Mouse (Mus musculus) spleen, postnatal 36 days (tissue): ENCODE measurements at regions not wholly inside any gene's neighbourhood (a gene's known extent, or its start where the extent isn't known, plus 50 kb on each side); places are given as distances from the start of the nearest gene placed in this dataset.

Experiments
- DNase-seq, 2 experiments: peaks; one replicate each; pipeline ENCODE4 v3.0.0; 2022; ENCODE audit warnings: low spot score in 2 of 2, mixed read lengths in 1 of 2

GRCm38 (mm10) chr9:117870616-117871015 is 169.7 kb upstream of the Azi2 start:
- DNase-seq: no peak

DNA sequence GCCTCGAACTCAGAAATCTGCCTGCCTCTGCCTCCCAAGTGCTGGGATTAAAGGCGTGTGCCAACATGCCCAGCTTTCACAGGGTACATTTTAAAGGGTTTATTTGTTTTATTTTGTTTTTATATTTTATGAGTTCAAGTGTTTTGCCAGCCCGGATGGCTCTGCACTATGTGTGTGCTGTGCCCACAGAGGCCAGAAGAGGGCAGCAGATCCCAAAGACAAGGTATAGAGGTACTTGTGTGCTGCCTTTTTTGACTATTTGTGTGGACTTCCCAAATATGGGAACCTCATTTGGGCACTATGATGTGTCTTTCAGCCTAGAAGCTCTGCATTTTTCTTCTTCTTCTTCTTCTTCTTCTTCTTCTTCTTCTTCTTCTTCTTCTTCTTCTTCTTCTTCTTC is 176.4 kb upstream of the Azi2 start:
- DNase-seq: no peak

DNA sequence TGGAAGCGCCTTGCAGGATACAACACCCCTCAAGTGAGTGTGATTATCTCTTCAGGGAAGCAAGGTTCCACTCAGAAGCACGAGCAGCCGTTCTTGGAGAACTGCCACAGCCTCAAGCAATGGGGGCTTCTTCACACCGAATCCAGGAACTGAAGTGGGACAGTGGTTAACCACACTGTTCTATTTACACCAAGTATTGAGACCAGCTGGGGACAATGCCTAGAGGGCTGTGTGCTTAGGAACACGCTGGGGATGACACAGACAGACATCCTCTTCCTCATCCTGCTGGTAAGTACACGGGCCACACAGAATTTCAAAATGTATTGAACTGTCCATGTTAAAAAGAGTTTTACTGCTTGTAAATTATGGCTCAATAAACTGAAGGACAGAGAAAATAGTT is 177.0 kb upstream of the Azi2 start:
- no peak for DNase-seq

GRCm38 (mm10) chr9:117859580-117860045 is 180.7 kb upstream of the Azi2 start:
- DNase-seq: no peak

GRCm38 (mm10) chr9:117843531-117843930 is 196.8 kb upstream of the Azi2 start:
- DNase-seq: no peak

- no peak for DNase-seq
Measured at GRCm38 (mm10) chr9:117836696-117837380, 203.5 kb upstream of the Azi2 start.

DNA sequence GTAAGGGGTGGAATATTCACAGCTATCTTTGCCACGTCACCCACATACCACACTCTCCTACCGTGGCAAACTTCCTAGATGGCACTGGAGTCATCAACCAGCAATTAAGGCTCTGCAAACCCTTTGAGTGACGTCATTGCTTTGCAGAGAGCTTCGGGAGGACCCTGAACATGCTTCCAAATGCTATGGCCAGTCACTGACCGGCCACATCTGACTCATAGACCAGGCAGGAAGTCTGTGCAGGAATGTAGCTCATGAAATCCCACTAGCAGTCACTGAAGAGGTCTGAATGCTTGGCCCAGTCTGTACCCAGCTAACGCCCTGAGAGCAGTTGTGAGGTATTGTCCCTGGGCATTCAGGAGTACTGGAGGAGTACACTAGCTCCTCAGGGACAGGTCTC is 203.9 kb upstream of the Rbms3 start:
- DNase-seq: no peak

DNA sequence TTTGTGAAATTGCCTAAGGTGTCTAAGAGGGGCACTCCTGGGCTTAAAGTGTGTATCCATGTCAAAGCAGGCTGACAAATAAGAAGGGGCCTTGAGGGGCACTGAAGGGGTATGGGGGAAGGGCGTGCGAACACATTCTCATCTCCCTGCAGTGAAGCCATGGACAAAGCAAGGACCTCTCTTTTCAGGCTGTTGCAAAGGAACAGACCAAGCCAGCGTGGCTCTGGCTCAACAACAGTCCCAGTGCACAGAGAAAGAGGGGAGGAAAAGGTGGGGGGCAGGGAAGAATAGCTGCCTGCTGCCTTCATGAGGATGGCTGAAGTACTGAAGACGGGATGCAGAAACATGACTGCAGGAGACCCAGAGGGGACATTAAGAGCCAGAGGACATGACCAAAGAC is 184.9 kb upstream of the Rbms3 start:
- DNase-seq: no peak

DNA sequence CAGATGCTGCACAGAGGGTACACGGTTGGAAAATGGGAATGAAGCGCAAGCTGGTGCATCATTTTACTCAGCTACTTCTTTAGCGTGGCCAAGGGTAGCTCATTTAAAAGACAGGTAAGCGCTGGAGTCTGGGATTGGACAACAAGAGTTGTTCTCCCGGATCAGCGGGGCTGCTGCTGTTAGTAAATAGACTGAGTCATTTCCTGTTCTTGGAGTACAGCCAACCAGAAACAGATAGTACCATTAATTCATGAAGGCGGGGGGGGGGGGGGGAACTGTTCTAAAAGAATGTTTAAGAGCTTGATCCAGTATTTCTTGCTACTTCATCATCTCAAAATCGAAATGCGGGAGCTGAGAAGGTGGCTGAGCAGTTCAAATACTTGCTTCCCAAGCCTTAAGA is 183.5 kb upstream of the Rbms3 start:
- no peak for DNase-seq

DNA sequence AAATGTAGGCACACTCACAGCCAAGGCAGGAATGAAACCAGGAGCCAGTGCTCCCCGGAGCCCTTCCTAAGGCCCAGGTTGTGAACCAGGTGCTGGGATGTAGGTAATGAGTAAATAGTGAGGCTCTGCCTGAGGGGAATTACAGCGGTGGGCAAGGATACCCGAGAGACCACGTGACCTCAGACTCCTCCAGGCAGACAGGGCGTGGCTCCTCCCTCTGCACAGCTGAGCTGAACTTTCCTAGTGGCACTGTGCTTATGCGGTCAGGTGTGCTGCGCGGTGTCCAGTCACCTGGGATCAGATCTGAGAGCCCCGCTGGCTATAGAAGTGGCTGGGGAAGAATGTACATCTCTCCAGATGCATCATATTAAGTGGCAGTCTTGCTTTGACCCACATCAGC is 176.1 kb upstream of the Rbms3 start:
- DNase-seq: no peak

DNA sequence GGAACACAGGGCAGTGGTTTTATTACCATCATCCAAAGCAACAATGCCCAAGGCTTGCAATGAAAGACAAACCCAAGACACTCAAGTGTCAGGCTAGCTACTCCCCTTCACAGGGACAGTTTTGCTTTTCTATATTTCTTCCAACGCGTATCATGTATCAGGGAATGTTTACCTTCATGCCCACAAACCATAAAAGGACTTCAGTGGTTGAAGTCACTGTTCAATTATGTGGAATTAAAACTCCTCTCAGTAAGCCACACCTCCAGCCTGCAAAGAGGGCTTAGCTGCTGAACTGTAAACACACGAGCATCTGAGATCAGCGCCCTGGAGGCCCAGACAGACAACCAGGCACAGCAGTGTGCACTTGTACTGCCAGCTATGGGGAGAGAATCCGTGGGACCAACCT is 154.5 kb upstream of the Rbms3 start:
- no peak for DNase-seq

- DNase-seq: no peak
Measured at GRCm38 (mm10) chr9:117754651-117755050, 124.9 kb upstream of the Rbms3 start.

DNA sequence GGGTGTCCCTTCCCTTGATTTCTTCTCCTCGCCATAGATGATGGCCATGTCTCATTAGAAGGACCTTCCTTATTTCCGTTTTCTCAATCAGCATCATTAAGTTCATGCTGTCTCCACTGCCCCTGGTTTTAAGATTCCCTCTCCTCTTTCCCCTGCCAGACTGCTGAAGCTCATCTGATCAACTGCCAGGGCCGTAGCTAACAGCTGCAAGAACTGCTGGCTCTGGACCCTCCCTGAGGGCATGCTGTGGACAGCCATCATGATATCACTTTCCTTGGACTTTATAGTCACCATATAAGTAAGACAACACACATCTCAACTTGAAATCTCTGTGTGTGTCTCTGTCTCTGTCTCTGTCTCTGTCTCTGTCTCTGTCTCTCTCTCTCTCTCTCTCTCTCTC is 123.8 kb upstream of the Rbms3 start:
- no peak for DNase-seq

GRCm38 (mm10) chr9:117744906-117745305 is 115.2 kb upstream of the Rbms3 start:
- no peak for DNase-seq

GRCm38 (mm10) chr9:117729366-117729765 is 99.7 kb upstream of the Rbms3 start:
- DNase-seq: no peak

DNA sequence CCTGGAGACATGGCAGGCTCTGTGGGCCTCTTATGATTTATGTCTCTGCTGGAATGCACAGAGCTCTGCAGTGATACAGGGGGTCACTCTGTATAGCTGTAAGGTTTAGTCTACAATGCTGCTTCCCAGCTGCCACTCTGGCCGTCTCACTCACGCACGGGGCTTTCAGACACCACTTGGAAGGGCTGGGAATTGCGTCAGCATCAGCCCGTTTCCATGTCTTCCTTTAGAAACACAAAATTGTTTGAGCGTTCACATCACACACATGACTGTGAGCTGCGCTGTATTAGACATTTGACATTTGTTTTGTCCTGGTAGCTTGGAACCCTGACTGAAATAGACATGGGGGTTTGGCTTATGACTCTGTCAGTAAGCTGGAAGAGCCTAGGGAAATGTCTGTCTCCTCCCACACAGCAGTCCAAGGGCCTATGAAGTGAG is 90.5 kb upstream of the Rbms3 start:
- no peak for DNase-seq

- no peak for DNase-seq
Measured at GRCm38 (mm10) chr9:117717346-117717745, 87.6 kb upstream of the Rbms3 start.

GRCm38 (mm10) chr9:117716476-117716875 is 86.8 kb upstream of the Rbms3 start:
- DNase-seq: no peak

DNA sequence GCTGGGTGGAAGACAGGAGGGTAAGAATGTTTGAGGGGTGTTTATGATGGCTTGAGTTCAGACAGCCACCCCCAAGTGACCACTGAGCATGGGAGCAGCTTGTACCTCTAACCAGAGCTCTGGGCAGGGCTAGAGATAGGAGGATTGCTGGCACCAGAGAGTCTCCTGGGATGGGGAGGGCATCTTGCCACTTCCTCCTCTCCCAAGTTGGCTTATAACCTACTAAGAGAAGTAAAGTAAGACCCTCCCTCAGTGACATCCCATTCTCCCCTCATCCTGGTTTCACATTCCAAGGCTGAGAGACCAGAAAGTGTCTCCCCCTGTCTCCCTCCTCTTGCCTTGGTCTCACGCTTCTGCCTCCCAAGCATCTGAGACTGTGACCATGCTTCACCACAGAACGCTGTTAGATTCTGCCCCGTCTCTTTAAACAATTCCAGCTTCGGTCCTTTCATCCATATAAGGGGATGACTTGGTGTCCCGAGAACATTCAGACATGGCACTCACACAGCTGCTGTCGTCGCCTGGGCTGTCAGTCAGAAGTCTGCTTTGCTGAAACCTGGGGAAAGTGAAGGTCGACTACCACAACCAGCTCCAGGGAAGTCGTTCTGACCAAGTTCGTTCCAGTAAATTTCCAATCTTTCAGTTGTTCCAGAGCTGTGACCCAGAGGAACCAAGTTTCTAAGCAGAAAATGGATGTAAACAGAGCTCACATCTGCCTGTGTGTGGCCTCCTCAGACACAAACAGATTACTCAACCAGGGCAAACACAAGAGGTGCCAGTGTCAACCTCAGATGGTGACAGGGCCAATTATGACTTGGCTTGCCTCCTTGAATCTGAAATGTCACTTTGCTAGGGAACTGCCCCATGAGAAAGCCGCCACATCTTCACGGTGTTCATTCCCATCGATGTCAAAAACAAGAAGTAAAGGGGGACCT is 85.3 kb upstream of the Rbms3 start:
- no peak for DNase-seq

GRCm38 (mm10) chr9:117713121-117713520 is 83.4 kb upstream of the Rbms3 start:
- no peak for DNase-seq

DNA sequence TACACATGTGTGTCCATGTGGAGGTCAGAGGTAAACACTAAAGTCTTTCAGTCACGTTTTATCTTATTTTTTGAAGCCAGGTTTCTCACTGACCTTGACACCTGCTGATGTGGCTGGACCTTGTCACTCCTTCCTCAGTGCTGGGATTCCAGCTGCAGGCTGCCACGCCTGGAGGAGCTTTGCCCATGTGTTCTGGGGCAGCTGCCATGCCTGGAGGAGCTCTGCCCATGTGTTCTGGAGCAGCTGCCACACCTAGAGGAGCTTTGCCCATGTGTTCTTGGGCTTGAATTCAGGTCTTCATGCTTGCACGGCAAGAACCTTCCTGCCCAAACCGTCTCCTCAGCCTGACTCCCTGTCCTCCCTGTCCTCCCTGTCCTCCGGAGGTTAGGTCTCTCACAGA is 82.1 kb upstream of the Rbms3 start:
- no peak for DNase-seq

- DNase-seq: no peak
Measured at GRCm38 (mm10) chr9:117710966-117711365, 81.3 kb upstream of the Rbms3 start.

GRCm38 (mm10) chr9:117709677-117710076 is 80.0 kb upstream of the Rbms3 start:
- DNase-seq: no peak
